25 mouse cellular contexts compared by ENCODE assay signal in the genomic region with DNA sequence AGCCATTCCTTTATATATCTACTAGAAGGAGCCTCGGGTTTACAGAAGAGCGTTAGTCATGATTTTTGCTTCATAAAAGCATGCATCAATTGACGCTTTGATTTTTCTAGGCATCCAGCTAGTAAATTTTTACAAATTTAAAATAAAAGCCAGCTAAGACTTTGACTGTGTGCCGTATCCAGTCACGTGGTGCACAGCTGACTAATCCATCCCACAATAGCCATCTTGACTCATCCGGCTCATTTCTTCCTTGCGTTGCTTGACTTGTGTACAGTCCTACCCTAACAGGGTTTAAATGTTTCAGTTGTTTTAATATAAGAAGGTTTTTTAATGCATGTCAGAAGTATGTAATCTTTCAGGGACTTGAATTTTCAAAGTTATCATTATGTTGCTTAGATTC.
DNase-seq lines count a peak whose midpoint lies in the region; ATAC-seq and TF ChIP-seq lines count a peak whose summit lies in the region.
"Had no signal": no experiment of that assay in that cellular context is flagged by ENCODE, and none has a peak within 500 bp of the region (broad histone marks: within the 10 kb centered on the region; RNA-seq: fewer than 3 reads in every experiment).

No protein-coding gene starts in this region.

- no peak overlapping the region for H3ac ChIP-seq in C2C12 (ENCODE audit: control insufficient read depth, insufficient read length, low read depth)

- H3K79me2 ChIP-seq in C2C12 (ENCODE audit: control insufficient read depth, insufficient read depth), result no peaks in the 10 kb centered on the region

- H3K27me3 ChIP-seq in C2C12 (ENCODE audit: control insufficient read depth, insufficient read depth, insufficient read length), result no peaks in the 10 kb centered on the region
- H3K27me3 ChIP-seq: forebrain, embryonic 13.5 days; hindbrain, embryonic 12.5 days; hindbrain, embryonic 15.5 days had no signal

- no peak for DNase-seq in frontal cortex, postnatal 36 days (ENCODE audit: low spot score in 2 of 2)
- DNase-seq in right cerebral cortex, adult 18-20 months, result peak; percentile 20
- DNase-seq in right cerebral cortex, postnatal 25 days, result no peak
- peak; percentile 80 for DNase-seq in brain, adult 2 months (ENCODE audit: low read depth, low spot score)
- no peak for DNase-seq in embryo, embryonic 9.5 days (ENCODE audit: extremely low spot score)
- no peak for DNase-seq in thymus, postnatal 10 days (ENCODE audit: low spot score in 2 of 2)
- DNase-seq: adrenal gland, adult 2 months; adrenal gland, postnatal 14 days; cerebellum, adult 11-12 months; cerebellum, adult 8-10 months; cerebellum, postnatal 10 days; cerebellum, postnatal 36 days; embryo, embryonic 11 days; gastrocnemius, postnatal 25 days; heart, adult 2 months had no signal

- no peaks in the 10 kb centered on the region for H3K79me3 ChIP-seq in C2C12 (ENCODE audit: low read depth)

- TF ChIP-seq CTCF in C2C12 (IDR thresholded peaks at IDR 0.05; ENCODE audit: control insufficient read depth, insufficient read depth, insufficient read length), result no peak

- no peak overlapping the region for H3K4me3 ChIP-seq in C2C12 (ENCODE audit: insufficient read depth, poor library complexity, severe bottlenecking)
- H3K4me3 ChIP-seq: forebrain, embryonic 10.5 days; forebrain, embryonic 13.5 days; heart, adult 2 months; heart, embryonic 10.5 days; hindbrain, embryonic 12.5 days; hindbrain, embryonic 15.5 days had no signal

- H3K36me3 ChIP-seq in C2C12 (ENCODE audit: control insufficient read depth, insufficient read depth), result no peaks in the 10 kb centered on the region
- H3K36me3 ChIP-seq: forebrain, embryonic 10.5 days; G1E; hindbrain, embryonic 12.5 days; hindbrain, embryonic 15.5 days had no signal

- ATAC-seq in frontal cortex, adult (ENCODE audit: low TSS enrichment), result peak; percentile 68
- ATAC-seq: forebrain, embryonic 13.5 days; forebrain, embryonic 16.5 days; intestine, embryonic 16.5 days had no signal

TF ChIP-seq in C2C12, 6 proteins besides CTCF, POLR2A, EP300 and RAD21:
- peak; percentile 99 for TF ChIP-seq USF1 (IDR thresholded peaks at IDR 0.05; ENCODE audit: low read depth)
- no peak for TF ChIP-seq MAX (IDR thresholded peaks at IDR 0.05)

Comparison
In these comparisons a context has a peak if more than half of its experiments do, and no peak if none do; other contexts are left out.
1. DNase-seq: peak in right cerebral cortex, adult 18-20 months (single experiment) and brain, adult 2 months (single experiment); none in frontal cortex, postnatal 36 days (0 of 2), right cerebral cortex, postnatal 25 days (single experiment), embryo, embryonic 9.5 days (single experiment) and thymus, postnatal 10 days (0 of 2).